Mouse (Mus musculus): ENCODE data around the gene Adcy2. TPM values are rescaled to one million over a fixed set of nuclear protein-coding genes. Genes with fewer than 3 reads are reported as not detected.

The Adcy2 gene
- polyA plus RNA-seq, 1 experiment from 2014 or later = 7.8 TPM

GRCm38 (mm10) chr13:68607652-68608405 is 391.5 kb downstream of the Adcy2 start:
- H3K27ac ChIP-seq (ENCODE audit: low read depth, low read length) = no peak overlapping the region
- H3K9me3 ChIP-seq (ENCODE audit: control insufficient read depth, low read length) = no peaks in the 10 kb centered on the region
- no peaks in the 10 kb centered on the region for H3K36me3 ChIP-seq (ENCODE audit: control insufficient read depth, insufficient read depth, low read length)
- no peak for DNase-seq (ENCODE audit: low spot score)
- ATAC-seq (ENCODE audit: insufficient read depth, low FRiP score, low TSS enrichment) = no peak
- 59% methylated on average over 21 of the region's 21 CpGs for whole genome bisulfite sequencing
- H3K4me1 ChIP-seq (ENCODE audit: control insufficient read depth, insufficient read depth, low read length) = 0 out of 2 replicates have a peak, but pooled peaks cover under 1% of the 10 kb centered on the region
- H3K27me3 ChIP-seq (ENCODE audit: control insufficient read depth, insufficient read depth, low read length) = no peaks in the 10 kb centered on the region
- peak overlapping the region; percentile 9; the same call in 1 of the 2 replicates for H3K4me2 ChIP-seq (ENCODE audit: low read depth)
- no peak overlapping the region for H3K4me3 ChIP-seq (ENCODE audit: low read depth, low read length)
- H3K9ac ChIP-seq (ENCODE audit: low read length) = no peak overlapping the region

- H3K4me3 ChIP-seq (ENCODE audit: low read depth, low read length) = peak overlapping the region; percentile 15; the same call in 1 of the 2 replicates
- no peak overlapping the region for H3K9ac ChIP-seq (ENCODE audit: low read length)
- DNase-seq (ENCODE audit: low spot score) (peak; percentile 32), ATAC-seq (ENCODE audit: insufficient read depth, low FRiP score, low TSS enrichment) (peak; percentile 69)
- WGBS = 3% methylated on average over 10 of the region's 11 CpGs
- no peaks in the 10 kb centered on the region for H3K9me3 ChIP-seq (ENCODE audit: control insufficient read depth, low read length)
- H3K36me3 ChIP-seq (ENCODE audit: control insufficient read depth, insufficient read depth, low read length) = no peaks in the 10 kb centered on the region
- H3K4me1 ChIP-seq (ENCODE audit: control insufficient read depth, insufficient read depth, low read length) = no peaks in the 10 kb centered on the region
- no peaks in the 10 kb centered on the region for H3K27me3 ChIP-seq (ENCODE audit: control insufficient read depth, insufficient read depth, low read length)
- no peak overlapping the region for H3K27ac ChIP-seq (ENCODE audit: low read depth, low read length)
- H3K4me2 ChIP-seq (ENCODE audit: low read depth) = peak overlapping the region; percentile 29
Measured at GRCm38 (mm10) chr13:68605689-68606126, 393.6 kb downstream of the Adcy2 start.

- H3K36me3 ChIP-seq (ENCODE audit: control insufficient read depth, insufficient read depth, low read length) = no peaks in the 10 kb centered on the region
- no peaks in the 10 kb centered on the region for H3K4me1 ChIP-seq (ENCODE audit: control insufficient read depth, insufficient read depth, low read length)
- ATAC-seq (ENCODE audit: insufficient read depth, low FRiP score, low TSS enrichment) (no peak), DNase-seq (ENCODE audit: low spot score) (no peak)
- H3K9me3 ChIP-seq (ENCODE audit: control insufficient read depth, low read length) = no peaks in the 10 kb centered on the region
- no peak overlapping the region for H3K27ac ChIP-seq (ENCODE audit: low read depth, low read length)
- no peak overlapping the region for H3K4me2 ChIP-seq (ENCODE audit: low read depth)
- H3K4me3 ChIP-seq (ENCODE audit: low read depth, low read length) = no peak overlapping the region
- no peak overlapping the region for H3K9ac ChIP-seq (ENCODE audit: low read length)
- no peaks in the 10 kb centered on the region for H3K27me3 ChIP-seq (ENCODE audit: control insufficient read depth, insufficient read depth, low read length)
- WGBS = 82% methylated on average over 6 of the region's 6 CpGs
Measured at GRCm38 (mm10) chr13:68603085-68603484, 396.3 kb downstream of the Adcy2 start.

- DNase-seq (ENCODE audit: low spot score) (peak; percentile 40), ATAC-seq (ENCODE audit: insufficient read depth, low FRiP score, low TSS enrichment) (no peak; the same call in 1 of the 2 replicates)
- WGBS = 14% methylated on average over 6 of the region's 6 CpGs
- no peaks in the 10 kb centered on the region for H3K4me1 ChIP-seq (ENCODE audit: control insufficient read depth, insufficient read depth, low read length)
- no peak overlapping the region for H3K4me2 ChIP-seq (ENCODE audit: low read depth)
- H3K9me3 ChIP-seq (ENCODE audit: control insufficient read depth, low read length) = no peaks in the 10 kb centered on the region
- no peaks in the 10 kb centered on the region for H3K36me3 ChIP-seq (ENCODE audit: control insufficient read depth, insufficient read depth, low read length)
- no peak overlapping the region for H3K27ac ChIP-seq (ENCODE audit: low read depth, low read length)
- H3K9ac ChIP-seq (ENCODE audit: low read length) = no peak overlapping the region
- H3K4me3 ChIP-seq (ENCODE audit: low read depth, low read length) = no peak overlapping the region
- no peaks in the 10 kb centered on the region for H3K27me3 ChIP-seq (ENCODE audit: control insufficient read depth, insufficient read depth, low read length)
Measured at GRCm38 (mm10) chr13:68601184-68601583, 398.2 kb downstream of the Adcy2 start.

- no peaks in the 10 kb centered on the region for H3K4me1 ChIP-seq (ENCODE audit: control insufficient read depth, insufficient read depth, low read length)
- no peak overlapping the region for H3K4me2 ChIP-seq (ENCODE audit: low read depth)
Measured at GRCm38 (mm10) chr13:68598953-68599352, 400.4 kb downstream of the Adcy2 start.

GRCm38 (mm10) chr13:68597667-68598066 is 401.7 kb downstream of the Adcy2 start:
- no peak overlapping the region for H3K9ac ChIP-seq (ENCODE audit: low read length)
- H3K9me3 ChIP-seq (ENCODE audit: control insufficient read depth, low read length) = no peaks in the 10 kb centered on the region
- no peaks in the 10 kb centered on the region for H3K27me3 ChIP-seq (ENCODE audit: control insufficient read depth, insufficient read depth, low read length)
- no peak overlapping the region for H3K4me3 ChIP-seq (ENCODE audit: low read depth, low read length)
- ATAC-seq (ENCODE audit: insufficient read depth, low FRiP score, low TSS enrichment) = no peak
- peak overlapping the region; percentile 35; the same call in 1 of the 2 replicates for H3K4me2 ChIP-seq (ENCODE audit: low read depth)
- peaks cover under 1% of the 10 kb centered on the region for H3K36me3 ChIP-seq (ENCODE audit: control insufficient read depth, insufficient read depth, low read length)
- 13% methylated on average over 13 of the region's 13 CpGs for WGBS
- no peak for DNase-seq (ENCODE audit: low spot score)
- no peaks in the 10 kb centered on the region for H3K4me1 ChIP-seq (ENCODE audit: control insufficient read depth, insufficient read depth, low read length)
- no peak overlapping the region for H3K27ac ChIP-seq (ENCODE audit: low read depth, low read length)

More at GRCm38 (mm10) chr13:68598953-68599352, 400.4 kb downstream of the Adcy2 start:
- ATAC-seq (ENCODE audit: insufficient read depth, low FRiP score, low TSS enrichment) = no peak
- no peaks in the 10 kb centered on the region for H3K9me3 ChIP-seq (ENCODE audit: control insufficient read depth, low read length)
- H3K27ac ChIP-seq (ENCODE audit: low read depth, low read length) = no peak overlapping the region
- H3K4me3 ChIP-seq (ENCODE audit: low read depth, low read length) = no peak overlapping the region
- no peak overlapping the region for H3K9ac ChIP-seq (ENCODE audit: low read length)
- no peak for DNase-seq (ENCODE audit: low spot score)
- no peaks in the 10 kb centered on the region for H3K36me3 ChIP-seq (ENCODE audit: control insufficient read depth, insufficient read depth, low read length)
- no peaks in the 10 kb centered on the region for H3K27me3 ChIP-seq (ENCODE audit: control insufficient read depth, insufficient read depth, low read length)

- no peak within 1 kb of the TSS for H3K27ac ChIP-seq (ENCODE audit: low read depth, low read length)
- H3K36me3 ChIP-seq (ENCODE audit: control insufficient read depth, insufficient read depth, low read length) = peaks cover 4% of the 10 kb centered on the region
- peak within 1 kb of the TSS; percentile 35; the same call in 1 of the 2 replicates for H3K4me2 ChIP-seq (ENCODE audit: low read depth)
- no peaks in the 10 kb centered on the region for H3K9me3 ChIP-seq (ENCODE audit: control insufficient read depth, low read length)
- 11% methylated on average over 10 of the region's 10 CpGs for WGBS
- no peak within 1 kb of the TSS; the same call in 1 of the 2 replicates for H3K4me3 ChIP-seq (ENCODE audit: low read depth, low read length)
- ATAC-seq (ENCODE audit: insufficient read depth, low FRiP score, low TSS enrichment) (no peak), DNase-seq (ENCODE audit: low spot score) (no peak)
- H3K9ac ChIP-seq (ENCODE audit: low read length) = no peak within 1 kb of the TSS
- no peaks in the 10 kb centered on the region for H3K27me3 ChIP-seq (ENCODE audit: control insufficient read depth, insufficient read depth, low read length)
- no peaks in the 10 kb centered on the region for H3K4me1 ChIP-seq (ENCODE audit: control insufficient read depth, insufficient read depth, low read length)
Measured at GRCm38 (mm10) chr13:68597199-68597598, 402.1 kb downstream of the Adcy2 start, which contains the start of gene 1700001L19Rik. Gene 1700001L19Rik, plus strand, starts transcription at chr13:68597421.

- DNase-seq (ENCODE audit: low spot score) (no peak), ATAC-seq (ENCODE audit: insufficient read depth, low FRiP score, low TSS enrichment) (no peak)
- no peaks in the 10 kb centered on the region for H3K4me1 ChIP-seq (ENCODE audit: control insufficient read depth, insufficient read depth, low read length)
- H3K36me3 ChIP-seq (ENCODE audit: control insufficient read depth, insufficient read depth, low read length) = peaks cover 17% of the 10 kb centered on the region
- H3K9me3 ChIP-seq (ENCODE audit: control insufficient read depth, low read length) = no peaks in the 10 kb centered on the region
- H3K9ac ChIP-seq (ENCODE audit: low read length) = no peak overlapping the region
- no peak overlapping the region for H3K27ac ChIP-seq (ENCODE audit: low read depth, low read length)
- H3K27me3 ChIP-seq (ENCODE audit: control insufficient read depth, insufficient read depth, low read length) = no peaks in the 10 kb centered on the region
- H3K4me2 ChIP-seq (ENCODE audit: low read depth) = no peak overlapping the region
- 78% methylated on average over 1 of the region's 1 CpGs for WGBS
- no peak overlapping the region for H3K4me3 ChIP-seq (ENCODE audit: low read depth, low read length)
Measured at GRCm38 (mm10) chr13:68593797-68594196, 405.5 kb downstream of the Adcy2 start.

- Histone ChIP-seq H3K4me2 (ENCODE audit: low read depth) (no peak overlapping the region), H3K4me3 (ENCODE audit: low read depth, low read length) (no peak overlapping the region), H3K27me3 (ENCODE audit: control insufficient read depth, insufficient read depth, low read length) (no peaks in the 10 kb centered on the region), H3K9me3 (ENCODE audit: control insufficient read depth, low read length) (no peaks in the 10 kb centered on the region), H3K27ac (ENCODE audit: low read depth, low read length) (no peak overlapping the region), H3K9ac (ENCODE audit: low read length) (no peak overlapping the region), H3K4me1 (ENCODE audit: control insufficient read depth, insufficient read depth, low read length) (no peaks in the 10 kb centered on the region), H3K36me3 (ENCODE audit: control insufficient read depth, insufficient read depth, low read length) (peaks cover 32% of the 10 kb centered on the region)
- ATAC-seq (ENCODE audit: insufficient read depth, low FRiP score, low TSS enrichment) (no peak), DNase-seq (ENCODE audit: low spot score) (no peak)
Measured at GRCm38 (mm10) chr13:68588352-68588751, 411.0 kb downstream of the Adcy2 start.
